Mouse (Mus musculus): Measurements from ENCODE around the gene Phf13. TPM values are rescaled to one million over a fixed set of nuclear protein-coding genes. Genes with fewer than 3 reads are reported as not detected.
A peak's percentile ranks its signal among the peaks of the same experiment; 100 is the strongest.

Phf13 gene
- total RNA-seq, 2 experiments from 2014 or later, result 7.6 to 8.5 TPM

- no peak for DNase-seq
- intact Hi-C loops (cut with DNase I), result no loop called here
Measured at GRCm38 (mm10) chr4:152019073-152019472, 23.0 kb upstream of the Phf13 start.

GRCm38 (mm10) chr4:152013036-152013813 is 17.2 kb upstream of the Phf13 start:
- intact Hi-C loops (cut with DNase I), result no loop called here
- DNase-seq, result peak; percentile 44 to 55

GRCm38 (mm10) chr4:152012109-152012508 is 16.1 kb upstream of the Phf13 start:
- intact Hi-C loops (cut with DNase I), result no loop called here
- no peak for DNase-seq

GRCm38 (mm10) chr4:152011171-152011760 is 15.2 kb upstream of the Phf13 start:
- intact Hi-C loops (cut with DNase I), result no loop called here
- no peak for DNase-seq

GRCm38 (mm10) chr4:152010707-152011134 is 14.7 kb upstream of the Phf13 start:
- peak in 1 of 2 experiments; percentile 41 for DNase-seq
- intact Hi-C loops (cut with DNase I), result no loop called here

GRCm38 (mm10) chr4:152010091-152010706 is 14.1 kb upstream of the Phf13 start:
- intact Hi-C loops (cut with DNase I), result no loop called here
- peak in 1 of 2 experiments; percentile 54 for DNase-seq

- peak in 1 of 2 experiments; percentile 74 for DNase-seq
- intact Hi-C loops (cut with DNase I), result no loop called here
Measured at GRCm38 (mm10) chr4:152009076-152010051, 13.3 kb upstream of the Phf13 start.

GRCm38 (mm10) chr4:152008622-152009075 is 12.6 kb upstream of the Phf13 start, which contains the start of gene Klhl21:
Gene Klhl21, plus strand, starts transcription at chr4:152008803.
- intact Hi-C loops (cut with DNase I), result no loop called here
- DNase-seq, result peak; percentile 95 to 97

- intact Hi-C loops (cut with DNase I), result no loop called here
- DNase-seq, result peak; percentile 30 to 46
Measured at GRCm38 (mm10) chr4:152008148-152008500, 12.1 kb upstream of the Phf13 start.

- DNase-seq, result peak; percentile 42 to 58
- intact Hi-C loops (cut with DNase I), result loop anchor here (2.0 kb wide), 1 partner anchor 27 kb away; no protein-coding TSS in a partner anchor
Measured at GRCm38 (mm10) chr4:152007481-152008147, 11.6 kb upstream of the Phf13 start.

GRCm38 (mm10) chr4:152006812-152007211 is 10.8 kb upstream of the Phf13 start:
- intact Hi-C loops (cut with DNase I), result loop anchor here (2.0 kb wide), 1 partner anchor 26 kb away; no protein-coding TSS in a partner anchor
- DNase-seq, result no peak

GRCm38 (mm10) chr4:152006137-152006536 is 10.1 kb upstream of the Phf13 start:
- intact Hi-C loops (cut with DNase I), result loop anchor here (2.0 kb wide), 1 partner anchor 25 kb away; no protein-coding TSS in a partner anchor
- no peak for DNase-seq

GRCm38 (mm10) chr4:152002063-152002462 is 6.0 kb upstream of the Phf13 start:
- no peak for DNase-seq
- intact Hi-C loops (cut with DNase I), result no loop called here

- intact Hi-C loops (cut with DNase I), result no loop called here
- no peak for DNase-seq
Measured at GRCm38 (mm10) chr4:152001335-152001734, 5.3 kb upstream of the Phf13 start.

- intact Hi-C loops (cut with DNase I), result no loop called here
- DNase-seq, result no peak
Measured at GRCm38 (mm10) chr4:152000906-152001305, 4.8 kb upstream of the Phf13 start.

GRCm38 (mm10) chr4:151999481-151999880 is 3.4 kb upstream of the Phf13 start:
- no peak for DNase-seq
- intact Hi-C loops (cut with DNase I), result no loop called here

- no peak for DNase-seq
Measured at GRCm38 (mm10) chr4:151997701-151998100, 1.6 kb upstream of the Phf13 start.

GRCm38 (mm10) chr4:151996951-151997222 is 829 bp upstream of the Phf13 start:
- intact Hi-C loops (cut with DNase I), result no loop called here
- DNase-seq, result no peak

More at GRCm38 (mm10) chr4:151997701-151998100, 1.6 kb upstream of the Phf13 start:
- intact Hi-C loops (cut with DNase I), result no loop called here

- intact Hi-C loops (cut with DNase I), result no loop called here
- peak; percentile 50 to 51 for DNase-seq
Measured at GRCm38 (mm10) chr4:151995371-151996172, 486 bp downstream of the Phf13 start.

All from heart, postnatal 14 days (tissue).